8 mouse cellular contexts compared by ENCODE assay signal in the genomic region with DNA sequence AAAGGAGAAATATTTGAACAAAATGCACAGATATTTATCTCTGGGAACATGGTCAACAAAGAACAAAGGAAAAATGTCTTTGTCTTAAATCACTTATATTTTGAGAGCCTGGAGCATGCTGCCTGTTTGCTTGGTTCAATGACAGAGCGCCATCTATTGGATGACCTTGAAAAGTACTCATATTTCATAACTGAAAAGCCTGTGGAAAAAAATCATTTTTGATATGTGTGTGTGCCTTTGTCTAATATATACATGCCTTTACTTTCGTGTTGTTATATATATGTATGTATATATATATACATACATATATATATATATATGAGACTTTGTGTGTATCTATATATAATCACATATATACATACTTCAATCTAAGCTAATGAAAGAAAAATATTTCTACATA.
A peak's percentile ranks its signal among the peaks of the same experiment; 100 is the strongest.
DNase-seq lines count a peak whose midpoint lies in the region; ATAC-seq lines count a peak whose summit lies in the region.

No protein-coding gene starts in this region.

- H3K27me3 ChIP-seq in hindbrain, embryonic 15.5 days, result no peaks in the 10 kb centered on the region

- H3K4me2 ChIP-seq in hindbrain, embryonic 15.5 days, result no peak overlapping the region

- H3K27ac ChIP-seq in hindbrain, embryonic 15.5 days (replicated peaks), result no peak overlapping the region

- DNase-seq in heart, postnatal 10 days, result peak; percentile 6 to 45
- DNase-seq in heart, adult 9 months (ENCODE audit: low spot score in 2 of 2), result no peak
- DNase-seq in 3T3-L1 (ENCODE audit: low read depth, low spot score) (peak; percentile 81), adipocyte (ENCODE audit: low spot score) (peak; percentile 80)
- peak; percentile 86 for DNase-seq in retina, embryonic 14.5 days (ENCODE audit: low spot score)
- no peak for DNase-seq in spleen, postnatal 14 days (ENCODE audit: low spot score in 2 of 2)

- no peaks in the 10 kb centered on the region for H3K36me3 ChIP-seq in hindbrain, embryonic 15.5 days

- H3K4me1 ChIP-seq in hindbrain, embryonic 15.5 days (replicated peaks), result no peaks in the 10 kb centered on the region

- WGBS in hindbrain, embryonic 15.5 days, result 3% methylated on average over 2 of the region's 2 CpGs

- no peaks in the 10 kb centered on the region for H3K9me3 ChIP-seq in hindbrain, embryonic 15.5 days

- intact Hi-C loops in heart, postnatal 10 days (cut with DNase I), result no loop called here

- no peak overlapping the region for H3K4me3 ChIP-seq in hindbrain, embryonic 15.5 days

- H3K9ac ChIP-seq in hindbrain, embryonic 15.5 days, result no peak overlapping the region

- peak; percentile 81 for ATAC-seq in hindbrain, embryonic 15.5 days (ENCODE audit: low FRiP score, low read depth)
- ATAC-seq in cerebellum, adult (ENCODE audit: insufficient number of reproducible peaks, low FRiP score, low TSS enrichment), result no peak

Comparison
In these comparisons a context has a peak if more than half of its experiments do, and no peak if none do; other contexts are left out.
1. DNase-seq: peak in heart, postnatal 10 days (2 of 2), 3T3-L1 (single experiment), adipocyte (single experiment) and retina, embryonic 14.5 days (single experiment); none in heart, adult 9 months (0 of 2) and spleen, postnatal 14 days (0 of 2).